Comparison of ENCODE assay signal across 13 mouse cellular contexts in the genomic region with DNA sequence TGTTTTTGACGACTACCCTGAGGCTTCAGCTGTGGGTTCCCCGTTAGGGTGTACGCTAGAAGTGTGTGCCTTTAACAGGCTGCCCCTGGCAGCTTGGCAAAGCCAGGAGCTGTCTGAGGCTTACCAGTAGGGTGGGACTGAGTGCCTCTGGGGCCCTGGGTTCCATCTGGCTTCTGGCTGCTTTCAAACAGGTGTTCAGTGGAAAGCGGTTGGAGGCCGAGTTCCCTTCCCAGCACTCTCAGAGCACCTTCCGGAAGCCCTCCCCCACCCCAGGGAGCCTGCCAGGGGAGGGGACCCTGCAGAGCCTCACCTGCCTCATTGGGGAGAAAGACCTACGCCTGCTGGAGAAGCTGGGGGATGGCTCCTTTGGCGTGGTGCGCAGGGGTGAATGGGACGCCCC. TPM values are rescaled to one million over a fixed set of nuclear protein-coding genes. Genes with fewer than 3 reads are reported as not detected.
DNase-seq lines count a peak whose midpoint lies in the region; ATAC-seq and TF ChIP-seq lines count a peak whose summit lies in the region.
"Had no signal": no experiment of that assay in that cellular context is flagged by ENCODE, and none has a peak within 500 bp of the region (broad histone marks: within the 10 kb centered on the region; RNA-seq: fewer than 3 reads in every experiment).

No protein-coding gene starts in this region.

- H3K27me3 ChIP-seq in lung, embryonic 15.5 days: no peaks in the 10 kb centered on the region
- no peaks in the 10 kb centered on the region for H3K27me3 ChIP-seq in lung, postnatal 0 days (replicated peaks; ENCODE audit: insufficient read depth, low read length)
- no peaks in the 10 kb centered on the region for H3K27me3 ChIP-seq in liver, embryonic 12.5 days (replicated peaks)
- H3K27me3 ChIP-seq: Patski had no signal

- WGBS in lung, embryonic 15.5 days: 71% methylated on average over 10 of the region's 10 CpGs
- 76% methylated on average over 10 of the region's 10 CpGs for WGBS in lung, postnatal 0 days
- WGBS in liver, embryonic 12.5 days (ENCODE audit: insufficient replicate concordance): 75% methylated on average over 10 of the region's 10 CpGs

- TF ChIP-seq EP300 in lung, postnatal 0 days (IDR thresholded peaks at IDR 0.05): no peak

- peak; percentile 89 for DNase-seq in heart, adult 11 months
- DNase-seq in heart, adult 9 months (ENCODE audit: low spot score in 2 of 2): no peak
- DNase-seq in lung, postnatal 0 days (ENCODE audit: low spot score): no peak
- DNase-seq in thymus, postnatal 36 days: peak; percentile 70 to 87
- DNase-seq in adrenal gland, postnatal 14 days: no peak
- DNase-seq in urinary bladder, adult 18-20 months (ENCODE audit: low spot score in 2 of 2): no peak
- DNase-seq: adrenal gland, postnatal 36 days; cerebellum, adult 18-20 months; kidney, adult 18-20 months had no signal

- no peaks in the 10 kb centered on the region for H3K9me3 ChIP-seq in lung, embryonic 15.5 days
- no peaks in the 10 kb centered on the region for H3K9me3 ChIP-seq in lung, postnatal 0 days (ENCODE audit: low read length)
- no peaks in the 10 kb centered on the region for H3K9me3 ChIP-seq in liver, embryonic 12.5 days (replicated peaks)

- no peak overlapping the region for H3K9ac ChIP-seq in lung, embryonic 15.5 days
- no peak overlapping the region for H3K9ac ChIP-seq in lung, postnatal 0 days (replicated peaks; ENCODE audit: low read depth)
- H3K9ac ChIP-seq in liver, embryonic 12.5 days: 0 out of 2 replicates have a peak overlapping the region, but pooled peaks have one; percentile 8

- peak overlapping the region; percentile 89 for H3K27ac ChIP-seq in lung, embryonic 15.5 days
- no peak overlapping the region for H3K27ac ChIP-seq in lung, postnatal 0 days (ENCODE audit: low read length)
- peak overlapping the region; percentile 98 for H3K27ac ChIP-seq in liver, embryonic 12.5 days
- H3K27ac ChIP-seq: macrophage had no signal

- no peak overlapping the region for H3K4me2 ChIP-seq in lung, embryonic 15.5 days
- no peak overlapping the region for H3K4me2 ChIP-seq in lung, postnatal 0 days (replicated peaks; ENCODE audit: low read depth, low read length)
- no peak overlapping the region for H3K4me2 ChIP-seq in liver, embryonic 12.5 days

- H3K36me3 ChIP-seq in lung, embryonic 15.5 days: peaks cover 26% of the 10 kb centered on the region; the same call in 1 of the 2 replicates
- H3K36me3 ChIP-seq in lung, postnatal 0 days (ENCODE audit: insufficient read depth, low read length): peaks cover 14% of the 10 kb centered on the region; the same call in 1 of the 2 replicates
- H3K36me3 ChIP-seq in liver, embryonic 12.5 days: peaks cover 61% of the 10 kb centered on the region

- TF ChIP-seq CTCF in lung, postnatal 0 days (IDR thresholded peaks at IDR 0.05): no peak

- no peak overlapping the region for H3K4me3 ChIP-seq in lung, embryonic 15.5 days
- no peak overlapping the region for H3K4me3 ChIP-seq in lung, postnatal 0 days (ENCODE audit: low read depth, low read length)
- H3K4me3 ChIP-seq in liver, embryonic 12.5 days: no peak overlapping the region

- no peak for ATAC-seq in lung, embryonic 15.5 days (ENCODE audit: borderline replicate concordance, extremely low read depth, low FRiP score, low TSS enrichment)
- ATAC-seq in lung, postnatal 0 days: no peak
- no peak for ATAC-seq in liver, embryonic 12.5 days
- ATAC-seq: Patski had no signal

- H3K4me1 ChIP-seq in lung, embryonic 15.5 days: peaks cover 68% of the 10 kb centered on the region
- peaks cover 37% of the 10 kb centered on the region for H3K4me1 ChIP-seq in lung, postnatal 0 days (ENCODE audit: insufficient read depth, low read depth, low read length)
- H3K4me1 ChIP-seq in liver, embryonic 12.5 days: peaks cover 95% of the 10 kb centered on the region

RNA-seq across cellular contexts. Expression of gene Tnk2, which starts 24.4 kb away (rescaled TPM):
- 17.2 and 17.6 TPM in 2 replicates for polyA plus RNA-seq in lung, embryonic 15.5 days (2015; fragmentation: Nextera tagmentation; extraction: Ambion mirVana)
- polyA plus RNA-seq in lung, postnatal 0 days (2015; fragmentation: Nextera tagmentation; extraction: Ambion mirVana): 19.8 and 22.4 TPM in 2 replicates
- 6.3 and 6.6 TPM in 2 replicates for polyA plus RNA-seq in liver, embryonic 12.5 days (2016; fragmentation: Nextera tagmentation; extraction: Ambion mirVana)
- total RNA-seq in adrenal gland, postnatal 14 days (2021): 48.5 and 55.4 TPM in 2 replicates

RNA-seq across cellular contexts. Expression of gene Tfrc, which starts 59.3 kb away (rescaled TPM):
- 50.5 and 53.8 TPM in 2 replicates for polyA plus RNA-seq in lung, embryonic 15.5 days (2015; fragmentation: Nextera tagmentation; extraction: Ambion mirVana)
- 14.6 and 16.0 TPM in 2 replicates for polyA plus RNA-seq in lung, postnatal 0 days (2015; fragmentation: Nextera tagmentation; extraction: Ambion mirVana)
- polyA plus RNA-seq in liver, embryonic 12.5 days (2016; fragmentation: Nextera tagmentation; extraction: Ambion mirVana): 327 and 339 TPM in 2 replicates
- total RNA-seq in adrenal gland, postnatal 14 days (2021): 181 and 285 TPM in 2 replicates

Comparison
In these comparisons a context has a peak if more than half of its experiments do, and no peak if none do; other contexts are left out.
1. DNase-seq: peak in heart, adult 11 months (single experiment) and thymus, postnatal 36 days (2 of 2); none in heart, adult 9 months (0 of 2), lung, postnatal 0 days (single experiment), adrenal gland, postnatal 14 days (single experiment) and urinary bladder, adult 18-20 months (0 of 2).